Mouse (Mus musculus) spleen, adult 2 months (tissue): ENCODE measurements around the gene Dcpp1.

Experiments
- CTCF ChIP-seq: fragments of 200-500 bp; IDR thresholded peaks from 2 replicates; pipeline ENCODE4 v1.5.1; 2011; ENCODE audit warnings: mild to moderate bottlenecking, inconsistent platforms; ENCODE audit not compliant: insufficient read depth, insufficient read length, insufficient replicate concordance; ENCODE audit errors: extremely low read depth
- POLR2A ChIP-seq: fragments of 200-500 bp; IDR thresholded peaks from 2 replicates; pipeline ENCODE4 v1.6.1; 2011; ENCODE audit warnings: low read depth, low read length, inconsistent platforms

DNA sequence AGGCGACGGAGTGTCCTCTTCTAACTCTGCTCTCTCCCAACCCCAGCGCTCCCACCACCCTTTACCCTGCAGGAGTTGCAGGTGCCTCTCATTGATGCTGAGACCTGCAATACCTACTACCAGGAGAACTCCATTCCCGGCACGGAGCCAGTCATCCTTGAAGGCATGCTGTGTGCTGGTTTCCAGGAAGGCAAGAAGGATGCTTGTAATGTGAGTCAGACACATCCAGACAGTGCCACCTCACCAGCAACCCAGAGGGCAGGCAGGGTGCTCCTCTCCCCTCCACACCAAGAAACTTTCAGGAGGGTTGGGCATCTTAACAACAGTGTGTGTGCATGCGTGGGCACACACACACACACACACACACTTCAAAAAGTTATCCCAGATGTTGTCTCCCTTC lies 23.5 kb upstream of the Dcpp1 start:
- TF ChIP-seq CTCF = no peak
- TF ChIP-seq POLR2A = no peak
